Mouse (Mus musculus): ENCODE data around the gene Gm26920.

DNA sequence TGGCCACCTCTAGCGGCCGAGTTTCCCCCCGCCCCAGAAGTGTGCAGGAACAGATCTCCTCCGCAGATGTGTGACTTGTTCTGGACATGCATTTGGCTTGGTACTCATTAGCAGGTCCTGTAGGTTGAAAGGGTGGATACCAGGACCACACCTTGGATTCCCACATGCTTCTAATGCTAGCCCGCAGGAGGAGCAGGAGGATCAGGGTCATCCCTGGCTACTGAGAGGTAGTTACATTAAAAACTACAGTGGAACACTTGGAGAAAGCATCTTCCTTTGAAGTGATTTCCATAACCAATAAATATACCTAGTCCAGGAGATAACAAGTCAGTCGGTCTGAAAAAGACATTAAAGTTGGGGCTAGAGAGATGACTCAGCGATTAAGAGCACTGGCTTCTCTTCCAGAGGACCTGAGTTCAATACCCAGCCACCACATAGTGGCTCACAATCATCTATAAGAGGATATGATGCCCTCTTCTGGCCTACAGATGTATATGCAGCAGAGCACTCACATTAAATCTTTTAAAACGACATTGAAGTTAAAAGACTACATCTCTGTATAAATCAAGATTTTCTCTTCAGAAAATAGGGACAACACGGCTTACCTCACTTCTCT is 868 bp upstream of the Gm26920 start:
- no peak for TF ChIP-seq TAL1 (IDR thresholded peaks at IDR 0.05; ENCODE audit: low read length)
- TF ChIP-seq GATA1 (IDR thresholded peaks at IDR 0.05; ENCODE audit: low read length), result no peak
